In the genomic region with DNA sequence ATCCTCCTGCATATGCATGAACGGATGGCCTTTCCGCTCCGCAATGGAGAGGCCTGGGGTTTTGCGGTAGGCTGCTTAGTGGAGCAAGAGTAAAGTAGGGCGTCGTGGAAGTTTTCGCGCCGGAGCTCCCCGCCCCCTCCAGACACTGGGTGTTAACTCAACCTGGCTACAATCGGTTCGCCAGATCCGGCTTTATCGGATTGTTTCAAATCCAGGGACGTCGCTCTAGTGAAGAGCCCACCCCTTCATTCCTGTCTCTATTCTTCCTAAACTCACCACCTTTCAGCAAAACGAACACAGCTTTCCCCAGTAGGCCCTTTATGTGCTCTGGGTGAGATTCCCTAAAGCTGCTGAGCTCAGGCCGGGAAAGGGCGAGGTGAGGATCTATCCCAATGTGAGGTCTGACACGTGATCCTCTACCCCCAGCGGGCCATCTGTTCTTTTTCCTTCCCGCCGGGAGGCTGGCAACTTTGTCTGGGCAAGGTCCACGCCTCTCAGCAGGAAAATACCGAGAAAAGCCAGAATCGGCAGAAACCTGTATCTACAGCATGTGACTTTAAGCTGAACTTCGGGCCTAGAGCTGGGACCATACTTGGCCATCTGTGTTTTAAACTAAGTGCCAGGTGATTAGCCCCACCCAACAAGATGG, we compare ENCODE assay signal across 8 mouse cellular contexts. TPM values are rescaled to one million over a fixed set of nuclear protein-coding genes. Genes with fewer than 3 reads are reported as not detected.
A peak's percentile ranks its signal among the peaks of the same experiment; 100 is the strongest.
DNase-seq lines count a peak whose midpoint lies in the region; ATAC-seq and TF ChIP-seq lines count a peak whose summit lies in the region.

No protein-coding gene starts in this region.

- TF ChIP-seq POLR2A in bone marrow macrophage, adult 2 months (IDR thresholded peaks at IDR 0.05; ENCODE audit: borderline replicate concordance, low read depth, low read length): no peak

- H3K27ac ChIP-seq in layer of hippocampus, adult 2 months: peak overlapping the region; percentile 99
- H3K27ac ChIP-seq in bone marrow macrophage, adult 2 months (ENCODE audit: insufficient read depth, low read depth, low read length): peak overlapping the region; percentile 95
- H3K27ac ChIP-seq in heart, postnatal 0 days (ENCODE audit: low read depth): peak overlapping the region; percentile 99
- H3K27ac ChIP-seq in stomach, embryonic 14.5 days (ENCODE audit: low read length): peak overlapping the region; percentile 44; the same call in 1 of the 2 replicates

- peak overlapping the region; percentile 68 for H3K9ac ChIP-seq in heart, postnatal 0 days (replicated peaks; ENCODE audit: low read depth, low read length)
- 0 out of 2 replicates have a peak overlapping the region, but pooled peaks have one; percentile 18 for H3K9ac ChIP-seq in stomach, embryonic 14.5 days (replicated peaks; ENCODE audit: low read depth, low read length)

- no peaks in the 10 kb centered on the region for H3K36me3 ChIP-seq in heart, postnatal 0 days (replicated peaks; ENCODE audit: control insufficient read depth, insufficient read depth, low read length)
- no peaks in the 10 kb centered on the region for H3K36me3 ChIP-seq in stomach, embryonic 14.5 days (ENCODE audit: control insufficient read depth, insufficient read depth, low read length)

- 4% methylated on average over 27 of the region's 27 CpGs for WGBS in heart, postnatal 0 days
- 4% methylated on average over 27 of the region's 27 CpGs for WGBS in stomach, embryonic 14.5 days

- no peak for TF ChIP-seq CTCF in layer of hippocampus, adult 2 months (conservative IDR thresholded peaks at IDR 0.05)
- no peak for TF ChIP-seq CTCF in bone marrow macrophage, adult 2 months (IDR thresholded peaks at IDR 0.05; ENCODE audit: low read depth, low read length)
- no peak for TF ChIP-seq CTCF in heart, postnatal 0 days (IDR thresholded peaks at IDR 0.05; ENCODE audit: low read depth)

- TF ChIP-seq EP300 in heart, postnatal 0 days (IDR thresholded peaks at IDR 0.05; ENCODE audit: low read depth): no peak

- H3K4me3 ChIP-seq in layer of hippocampus, adult 2 months: peak overlapping the region; percentile 68
- H3K4me3 ChIP-seq in bone marrow macrophage, adult 2 months (ENCODE audit: insufficient read depth, low read length): peak overlapping the region; percentile 55
- H3K4me3 ChIP-seq in heart, postnatal 0 days (ENCODE audit: low read depth, low read length): peak overlapping the region; percentile 43
- peak overlapping the region; percentile 33 for H3K4me3 ChIP-seq in stomach, embryonic 14.5 days (ENCODE audit: low read depth, low read length)

- H3K27me3 ChIP-seq in heart, postnatal 0 days (ENCODE audit: control insufficient read depth, insufficient read depth, low read length): no peaks in the 10 kb centered on the region
- H3K27me3 ChIP-seq in stomach, embryonic 14.5 days (ENCODE audit: control insufficient read depth, insufficient read depth, low read length): 0 out of 2 replicates have a peak, but pooled peaks cover 3% of the 10 kb centered on the region

- peaks cover 27% of the 10 kb centered on the region for H3K4me1 ChIP-seq in bone marrow macrophage, adult 2 months (ENCODE audit: control insufficient read depth, insufficient read depth, low read length)
- peaks cover 40% of the 10 kb centered on the region for H3K4me1 ChIP-seq in heart, postnatal 0 days (ENCODE audit: control insufficient read depth, insufficient read depth)
- H3K4me1 ChIP-seq in stomach, embryonic 14.5 days (ENCODE audit: control insufficient read depth, insufficient read depth, low read length): peaks cover 8% of the 10 kb centered on the region; the same call in 1 of the 2 replicates

- peak overlapping the region; percentile 76 for H3K4me2 ChIP-seq in heart, postnatal 0 days (ENCODE audit: low read depth, low read length)
- H3K4me2 ChIP-seq in stomach, embryonic 14.5 days (replicated peaks; ENCODE audit: low read depth, low read length): peak overlapping the region; percentile 91

- DNase-seq in layer of hippocampus, adult 2 months (ENCODE audit: low spot score in 2 of 2): no peak
- DNase-seq in layer of hippocampus, adult 11-12 months (ENCODE audit: low spot score): no peak
- peak; percentile 33 for DNase-seq in heart, postnatal 0 days (ENCODE audit: low spot score)
- DNase-seq in kidney, postnatal 14 days: peak; percentile 91
- peak; percentile 71 for DNase-seq in lung, postnatal 25 days (ENCODE audit: low spot score)

- peak; percentile 0; the same call in 1 of the 2 replicates for ATAC-seq in erythroid progenitor cell, adult 5-6 weeks (replicated peaks; ENCODE audit: low FRiP score, poor library complexity, severe bottlenecking)
- ATAC-seq in heart, postnatal 0 days (ENCODE audit: insufficient read depth, low read depth): no peak
- ATAC-seq in stomach, embryonic 14.5 days (ENCODE audit: insufficient number of reproducible peaks, insufficient read depth, low FRiP score, low read depth): no peak

- no peaks in the 10 kb centered on the region for H3K9me3 ChIP-seq in heart, postnatal 0 days (replicated peaks; ENCODE audit: control insufficient read depth, low read length)
- H3K9me3 ChIP-seq in stomach, embryonic 14.5 days (ENCODE audit: control insufficient read depth, low read depth, low read length): no peaks in the 10 kb centered on the region

RNA-seq across cellular contexts. Expression of gene Klf9, which starts 4.7 kb away (rescaled TPM):
- total RNA-seq in layer of hippocampus, adult 2 months (2021): 100 to 1,000 TPM; 176 to 178 TPM
- polyA plus RNA-seq in bone marrow macrophage, adult 2 months (2012; ENCODE audit: insufficient read depth, insufficient read length, missing spikeins): 6.8 and 8.0 TPM in 2 replicates
- total RNA-seq in erythroid progenitor cell, adult 5-6 weeks (2015; ENCODE audit: low replicate concordance): 1.1 and 2.9 TPM in 2 replicates
- total RNA-seq in erythroid progenitor cell, adult 5-6 weeks (2017; ENCODE audit: low replicate concordance): 4.2 and 4.5 TPM in 2 replicates
- 35.1 and 71.5 TPM in 2 replicates for total RNA-seq in heart, postnatal 0 days (2014; rRNA removed; ENCODE audit: low replicate concordance)
- polyA plus RNA-seq in heart, postnatal 0 days (2015; fragmentation: Nextera tagmentation; extraction: Ambion mirVana): 14.4 and 16.5 TPM in 2 replicates
- polyA plus RNA-seq in stomach, embryonic 14.5 days (2014; fragmentation: Nextera tagmentation; extraction: Ambion mirVana): 3.8 and 4.8 TPM in 2 replicates

Comparison
In these comparisons a context has a peak if more than half of its experiments do, and no peak if none do; other contexts are left out.
1. DNase-seq: peak in heart, postnatal 0 days (single experiment), kidney, postnatal 14 days (single experiment) and lung, postnatal 25 days (single experiment); none in layer of hippocampus, adult 2 months (0 of 2) and layer of hippocampus, adult 11-12 months (single experiment).
2. H3K27ac ChIP-seq: peak in every context shown above with its lines; median percentile 99 in layer of hippocampus, adult 2 months; 99 in heart, postnatal 0 days; 95 in bone marrow macrophage, adult 2 months; 44 in stomach, embryonic 14.5 days.
3. Peak in every context shown above with its lines, with median percentiles within 50 percentile points of each other: H3K4me3 ChIP-seq.